Mouse (Mus musculus) heart, postnatal 0 days (tissue): ENCODE measurements around the gene Drd2. TPM values are rescaled to one million over a fixed set of nuclear protein-coding genes. Genes with fewer than 3 reads are reported as not detected.

Experiments
- ATAC-seq: fragments of 200-750 bp; cut with Nextera tagmentation; 2 replicates; pipeline ENCODE4 v1.8.0; 2017; ENCODE audit warnings: low read depth, moderate number of reproducible peaks, moderate library complexity; ENCODE audit not compliant: insufficient read depth
- DNase-seq: peaks from one replicate; pipeline ENCODE4 v3.0.0-alpha.2; 2016; ENCODE audit warnings: low spot score
- H3K27ac ChIP-seq: fragments of 300-500 bp; sonication (generic); 2 replicates; pipeline ENCODE4 v1.5.1; 2014; ENCODE audit warnings: low read depth, mild to moderate bottlenecking
- H3K27me3 ChIP-seq: fragments of 300-500 bp; sonication (generic); 2 replicates; pipeline ENCODE4 v1.6.1; 2014; ENCODE audit warnings: low read length, mixed read lengths; ENCODE audit not compliant: control insufficient read depth, insufficient read depth
- H3K36me3 ChIP-seq: fragments of 300-500 bp; sonication (generic); replicated peaks from 2 replicates; pipeline ENCODE4 v1.6.1; 2014; ENCODE audit warnings: low read length, mixed read lengths; ENCODE audit not compliant: control insufficient read depth, insufficient read depth
- H3K4me1 ChIP-seq: fragments of 300-500 bp; sonication (generic); 2 replicates; pipeline ENCODE4 v1.6.1; 2014; ENCODE audit warnings: antibody characterized with exemption; ENCODE audit not compliant: control insufficient read depth, insufficient read depth
- H3K4me2 ChIP-seq: fragments of 300-500 bp; sonication (generic); 2 replicates; pipeline ENCODE4 v1.6.1; 2014; ENCODE audit warnings: low read depth, mild to moderate bottlenecking, low read length, moderate library complexity
- H3K4me3 ChIP-seq: fragments of 300-500 bp; sonication (generic); 2 replicates; pipeline ENCODE4 v1.5.1; 2014; ENCODE audit warnings: low read depth, low read length
- H3K9ac ChIP-seq: fragments of 300-500 bp; sonication (generic); replicated peaks from 2 replicates; pipeline ENCODE4 v1.6.1; 2014; ENCODE audit warnings: low read depth, low read length, mixed read lengths
- H3K9me3 ChIP-seq: fragments of 300-500 bp; sonication (generic); replicated peaks from 2 replicates; pipeline ENCODE4 v1.6.1; 2016; ENCODE audit warnings: low read length; ENCODE audit not compliant: control insufficient read depth
- CTCF ChIP-seq: IDR thresholded peaks from 2 replicates; pipeline ENCODE4 v1.5.1; 2016; ENCODE audit warnings: antibody characterized with exemption, control low read depth, low read depth
- EP300 ChIP-seq: IDR thresholded peaks from 2 replicates; pipeline ENCODE4 v1.6.1; 2016; ENCODE audit warnings: antibody characterized with exemption, low read depth
- WGBS: fragments of 180-500 bp; shearing (Covaris S2); extraction: QIAGEN DNeasy Blood & Tissue Kit; methylation state at CpG from one replicate; pipeline ENCODE4 v1.1.7; 2014; 5-methylcytosine and 5-hydroxymethylcytosine counted together
- polyA plus RNA-seq: library from polyadenylated mRNA; unstranded; fragments of >200 nt; fragmentation: Nextera tagmentation; extraction: Ambion mirVana; gene quantifications from 2 replicates; pipeline ENCODE4 v1.2.1, GENCODE M21; 2015
- total RNA-seq: library from RNA; depleted of rRNA; stranded (reverse); fragments of >200 nt; gene quantifications from 2 replicates; pipeline ENCODE4 v1.2.3, GENCODE M21; 2014; ENCODE audit warnings: low replicate concordance; rRNA removed

Gene Drd2
- total RNA-seq, result 1.0 TPM in 1 of 2 replicates, not detected in the other
- 0.12 and 0.18 TPM in 2 replicates for polyA plus RNA-seq

- Histone ChIP-seq H3K4me1 (no peaks in the 10 kb centered on the region), H3K9me3 (no peaks in the 10 kb centered on the region), H3K27me3 (peaks cover 30% of the 10 kb centered on the region), H3K36me3 (no peaks in the 10 kb centered on the region), H3K27ac (no peak within 1 kb of the TSS), H3K4me3 (peak within 1 kb of the TSS; percentile 25; the same call in 1 of the 2 replicates), H3K9ac (no peak within 1 kb of the TSS), H3K4me2 (peak within 1 kb of the TSS; percentile 37)
- DNase-seq (no peak), ATAC-seq (peak; percentile 79)
- WGBS, result 3% methylated on average over 80 of the region's 84 CpGs
- TF ChIP-seq CTCF (no peak), EP300 (no peak)
Measured at GRCm38 (mm10) chr9:49340136-49341043, at the start of gene Drd2. Gene Drd2 (plus strand): TSS chr9:49340627.

- no peak for ATAC-seq
- Histone ChIP-seq H3K27me3 (no peaks in the 10 kb centered on the region), H3K27ac (no peak overlapping the region), H3K4me1 (no peaks in the 10 kb centered on the region), H3K4me3 (no peak overlapping the region), H3K9ac (no peak overlapping the region), H3K4me2 (no peak overlapping the region), H3K36me3 (no peaks in the 10 kb centered on the region), H3K9me3 (no peaks in the 10 kb centered on the region)
- no peak for DNase-seq
- 61% methylated on average over 1 of the region's 1 CpGs for WGBS
- TF ChIP-seq CTCF (no peak), EP300 (no peak)
Measured at GRCm38 (mm10) chr9:49295101-49295500, 45.3 kb upstream of the Drd2 start.

GRCm38 (mm10) chr9:49307576-49307975 is 32.9 kb upstream of the Drd2 start:
- Histone ChIP-seq H3K4me3 (no peak overlapping the region), H3K4me2 (no peak overlapping the region), H3K9me3 (no peaks in the 10 kb centered on the region), H3K27me3 (no peaks in the 10 kb centered on the region), H3K36me3 (no peaks in the 10 kb centered on the region), H3K27ac (peak overlapping the region; percentile 9; the same call in 1 of the 2 replicates), H3K4me1 (0 out of 2 replicates have a peak, but pooled peaks cover 8% of the 10 kb centered on the region), H3K9ac (no peak overlapping the region)
- DNase-seq (peak; percentile 31), ATAC-seq (peak; percentile 60)
- 21% methylated on average over 3 of the region's 3 CpGs for WGBS
- TF ChIP-seq CTCF (no peak), EP300 (0 out of 2 replicates have a peak, but pooled peaks have one; percentile 62)

GRCm38 (mm10) chr9:49310821-49311220 is 29.6 kb upstream of the Drd2 start:
- Histone ChIP-seq H3K4me1 (0 out of 2 replicates have a peak, but pooled peaks cover 8% of the 10 kb centered on the region), H3K9me3 (no peaks in the 10 kb centered on the region), H3K4me3 (no peak overlapping the region), H3K4me2 (no peak overlapping the region), H3K27me3 (no peaks in the 10 kb centered on the region), H3K27ac (no peak overlapping the region), H3K9ac (no peak overlapping the region), H3K36me3 (no peaks in the 10 kb centered on the region)
- TF ChIP-seq EP300 (no peak), CTCF (no peak)
- ATAC-seq (no peak), DNase-seq (no peak)
- 42% methylated on average over 4 of the region's 4 CpGs for WGBS

GRCm38 (mm10) chr9:49318638-49319037 is 21.8 kb upstream of the Drd2 start:
- no peaks in the 10 kb centered on the region for H3K36me3 ChIP-seq
- ATAC-seq, result no peak

More at GRCm38 (mm10) chr9:49318638-49319037, 21.8 kb upstream of the Drd2 start:
- Histone ChIP-seq H3K4me3 (no peak overlapping the region), H3K4me2 (no peak overlapping the region), H3K9me3 (no peaks in the 10 kb centered on the region), H3K27me3 (no peaks in the 10 kb centered on the region), H3K4me1 (no peaks in the 10 kb centered on the region), H3K27ac (no peak overlapping the region), H3K9ac (no peak overlapping the region)
- no peak for DNase-seq
- TF ChIP-seq CTCF (no peak), EP300 (no peak)
